Mouse (Mus musculus) kidney, postnatal 36 days (tissue): Measurements from ENCODE around the gene Rai14.
A peak's percentile ranks its signal among the peaks of the same experiment; 100 is the strongest.

Source experiments
- DNase-seq, 2 experiments: peaks; one replicate each; pipeline ENCODE4 v3.0.0; 2021 to 2022; ENCODE audit warnings: mixed read lengths in 2 of 2

Gene Rai14

DNA sequence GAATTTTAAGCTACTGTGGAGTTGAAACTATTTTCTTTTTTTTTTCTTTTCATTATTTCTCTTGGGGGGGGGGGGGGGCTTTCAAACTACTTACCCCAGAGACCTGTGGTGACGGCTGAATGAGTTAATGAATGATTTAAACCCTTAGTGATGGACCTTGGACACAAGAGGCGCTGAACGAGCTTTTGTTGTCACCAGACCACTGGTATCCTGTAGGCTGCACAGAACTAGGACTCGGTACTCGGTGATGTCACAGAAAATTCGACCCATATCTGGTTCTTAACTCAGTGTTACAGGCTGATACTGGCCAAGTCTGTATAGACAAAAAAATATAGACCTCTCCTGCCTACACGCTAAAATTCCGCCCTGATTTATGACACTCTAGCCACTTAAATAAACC lies 69.3 kb downstream of the Rai14 start:
- DNase-seq, result peak in 1 of 2 experiments; percentile 56

GRCm38 (mm10) chr15:10643819-10644218 lies 70.6 kb downstream of the Rai14 start:
- no peak for DNase-seq

DNA sequence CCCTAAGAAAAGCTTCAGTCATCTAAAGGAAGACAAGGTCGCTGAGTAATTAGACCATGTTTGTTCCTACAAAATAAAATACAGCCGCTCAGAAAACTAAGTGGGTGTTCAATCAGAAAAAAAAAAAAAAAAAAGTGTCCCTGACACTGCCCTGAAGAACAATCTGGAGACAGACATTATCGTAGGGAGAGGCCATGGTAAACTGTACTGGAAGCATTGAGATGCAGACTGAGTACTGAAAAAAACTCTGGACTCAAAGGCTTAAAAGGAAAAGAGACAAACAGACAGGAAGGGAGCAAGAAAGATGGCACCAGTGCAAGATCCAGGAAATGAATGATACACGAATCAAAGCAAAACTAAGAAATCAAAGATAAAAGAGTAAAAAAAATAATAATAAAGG lies 71.2 kb downstream of the Rai14 start:
- no peak for DNase-seq

DNA sequence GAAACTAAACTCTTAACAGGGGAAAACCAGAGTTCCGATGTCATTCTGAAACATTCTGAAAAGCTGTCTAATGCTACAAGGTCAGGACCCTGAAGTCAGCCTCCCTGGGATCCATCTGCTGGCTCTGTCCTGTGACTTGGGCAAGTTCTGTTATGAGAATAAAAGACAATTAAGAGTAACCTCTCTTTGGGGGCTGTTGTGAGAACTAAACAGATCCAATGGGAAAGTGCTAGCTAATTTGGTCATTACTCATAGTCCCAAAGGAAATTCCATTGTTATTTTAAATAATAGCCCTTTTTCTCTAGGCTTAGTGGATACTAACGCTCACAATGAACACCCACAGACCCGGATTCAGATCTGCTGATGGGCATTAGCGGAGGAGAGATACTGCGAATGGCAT lies 72.0 kb downstream of the Rai14 start:
- no peak for DNase-seq

- no peak for DNase-seq
Measured at GRCm38 (mm10) chr15:10640721-10641120, 73.7 kb downstream of the Rai14 start.

DNA sequence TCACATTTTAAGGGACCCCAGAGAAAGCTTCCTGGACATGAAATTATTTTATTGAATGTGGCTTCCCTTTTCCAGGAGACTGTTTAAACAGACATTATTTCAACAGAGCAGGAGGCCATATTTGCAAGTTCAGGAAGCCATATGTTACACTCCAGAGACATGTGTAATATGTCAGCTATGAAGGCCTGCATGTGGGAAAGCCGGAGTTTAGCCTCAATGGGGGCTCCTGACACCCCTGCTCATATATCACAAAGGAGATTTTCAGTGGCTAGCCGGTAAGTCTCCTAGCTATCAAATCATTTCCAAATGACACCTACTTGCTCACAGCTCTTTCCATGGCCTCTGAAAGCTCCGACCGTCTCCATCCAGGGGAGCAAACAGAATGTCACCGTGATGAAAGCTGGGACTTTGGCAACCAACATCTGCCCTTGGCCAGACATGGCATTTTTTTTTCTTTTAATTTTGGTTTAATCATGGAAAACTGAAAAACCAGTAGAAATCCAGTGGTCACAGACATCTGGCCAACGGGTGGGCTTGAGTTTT lies 77.1 kb downstream of the Rai14 start:
- DNase-seq, result no peak

- no peak for DNase-seq
Measured at GRCm38 (mm10) chr15:10636844-10637243, 77.6 kb downstream of the Rai14 start.

DNA sequence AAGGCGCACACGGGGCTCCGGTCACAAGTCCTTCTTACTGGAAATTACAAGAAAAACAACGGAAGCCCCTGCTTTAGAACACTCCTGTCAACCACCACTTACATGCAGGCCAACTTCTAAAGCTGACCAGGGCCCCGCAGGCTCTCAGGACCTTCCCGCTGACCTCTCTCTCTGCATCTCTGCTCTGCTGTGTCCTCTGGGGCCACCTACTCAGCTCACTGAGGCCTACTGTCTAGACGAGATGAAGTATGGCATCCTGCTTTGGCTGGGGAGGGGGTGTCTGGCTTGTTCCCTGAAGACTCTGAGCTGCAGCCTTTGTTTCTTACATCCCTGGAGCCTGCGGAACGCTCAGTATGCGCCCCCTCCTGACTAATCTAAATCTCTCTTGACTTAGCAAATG lies 79.3 kb downstream of the Rai14 start:
- peak in 1 of 2 experiments; percentile 19 for DNase-seq

DNA sequence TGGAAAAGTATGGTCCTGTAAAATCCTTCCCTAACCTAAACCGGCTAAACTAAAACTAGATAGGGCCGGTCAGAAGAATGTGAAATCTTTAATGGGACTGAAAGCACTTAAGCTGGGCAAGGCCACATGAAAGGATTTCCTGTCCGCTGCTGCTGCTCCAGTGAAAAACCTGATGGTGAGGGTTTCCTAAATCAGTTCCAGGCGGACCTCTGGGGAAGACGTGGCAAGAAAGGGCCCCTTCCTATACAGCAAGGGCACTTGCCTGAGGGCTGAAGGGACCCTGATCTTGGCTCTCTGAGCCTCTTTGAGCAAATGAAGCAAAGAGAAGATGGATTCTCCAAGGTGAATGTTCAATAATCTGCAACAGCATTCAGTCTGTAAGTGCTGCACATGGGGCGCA lies 80.2 kb downstream of the Rai14 start:
- DNase-seq, result no peak

DNA sequence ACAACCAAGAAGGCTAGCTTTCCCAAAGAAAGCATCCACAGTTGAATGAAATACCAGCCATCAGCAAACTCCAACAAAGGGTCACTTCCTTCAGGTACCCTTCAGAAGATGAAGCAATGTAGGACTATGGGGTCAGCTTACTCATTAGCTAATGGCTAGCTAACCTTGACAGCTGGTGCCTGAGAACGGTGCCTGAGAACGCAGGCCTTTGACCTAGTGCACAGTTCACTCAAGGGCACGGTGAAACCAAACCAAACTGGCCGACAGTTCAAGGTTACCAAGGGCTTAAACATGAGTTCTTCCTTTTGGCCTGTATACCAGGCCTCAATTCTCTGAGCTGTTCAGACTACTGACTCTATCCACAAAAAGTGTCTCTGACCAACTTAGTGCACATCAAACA lies 81.0 kb downstream of the Rai14 start:
- DNase-seq, result peak; percentile 68 to 80

- no peak for DNase-seq
Measured at GRCm38 (mm10) chr15:10632581-10632980, 81.8 kb downstream of the Rai14 start.

DNA sequence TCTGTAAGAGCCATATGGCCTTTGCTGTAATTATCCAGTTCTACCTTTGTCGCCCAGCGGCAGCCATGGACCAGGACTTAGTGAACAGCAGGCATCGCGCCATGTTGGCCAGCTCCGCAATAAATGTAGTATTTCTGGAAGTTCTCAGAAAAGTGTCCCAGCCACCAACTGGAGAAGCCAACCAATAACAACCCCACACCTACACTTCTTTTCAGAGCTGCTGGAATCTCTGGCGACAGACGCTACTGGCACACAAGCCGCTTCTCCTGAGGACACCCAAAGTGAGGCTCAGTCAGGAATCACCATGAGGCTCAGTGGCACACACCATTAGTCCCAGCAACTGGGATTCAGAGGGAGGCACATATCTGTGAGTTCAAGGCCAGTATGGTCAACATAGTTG lies 82.4 kb downstream of the Rai14 start:
- no peak for DNase-seq

GRCm38 (mm10) chr15:10631541-10631940 lies 82.9 kb downstream of the Rai14 start:
- no peak for DNase-seq

GRCm38 (mm10) chr15:10628980-10629346 lies 85.5 kb downstream of the Rai14 start:
- no peak for DNase-seq

DNA sequence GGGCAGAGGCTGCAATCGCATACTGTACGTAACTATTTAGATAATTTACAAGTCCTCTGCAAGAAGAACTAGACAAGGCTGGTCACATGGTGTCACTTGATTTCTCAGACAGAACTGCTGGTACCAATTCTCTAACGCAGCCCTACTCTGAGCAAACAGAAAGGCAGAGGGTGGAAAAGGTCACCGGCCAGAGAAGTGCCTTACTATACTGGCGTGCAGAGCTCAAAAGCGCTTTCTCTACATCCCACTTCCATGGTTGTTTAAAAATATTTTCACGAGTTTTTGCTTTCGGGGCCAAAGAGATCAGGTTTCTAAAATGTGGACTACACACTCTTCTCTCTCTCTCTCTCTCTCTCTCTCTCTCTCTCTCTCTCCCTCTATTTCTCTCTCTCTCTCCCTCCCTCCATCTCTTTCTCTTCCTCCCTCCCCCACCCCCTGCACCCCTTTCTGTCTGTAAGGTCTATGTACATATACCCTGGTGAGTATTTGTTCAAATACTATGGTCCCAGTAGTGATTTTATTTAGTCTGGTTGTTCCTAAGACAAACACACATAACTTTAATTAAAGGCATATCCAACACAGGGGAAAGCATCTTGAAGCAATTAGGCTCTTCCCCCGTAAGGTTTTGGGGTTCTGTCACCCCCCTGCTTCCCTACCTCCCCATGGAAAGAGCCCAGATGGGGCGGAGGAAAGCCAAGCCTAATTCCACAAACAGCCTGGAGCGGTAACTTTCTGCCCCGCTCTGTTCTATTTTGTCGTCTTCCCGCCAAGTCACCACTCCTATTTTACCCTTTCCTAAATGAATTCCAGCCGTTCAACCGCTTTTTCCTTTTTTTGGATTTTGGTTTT lies 86.1 kb downstream of the Rai14 start:
- DNase-seq, result no peak

GRCm38 (mm10) chr15:10623571-10624227 lies 90.7 kb downstream of the Rai14 start:
- DNase-seq, result peak; percentile 41 to 54

- no peak for DNase-seq
Measured at GRCm38 (mm10) chr15:10621194-10621593, 93.2 kb downstream of the Rai14 start.

- no peak for DNase-seq
Measured at GRCm38 (mm10) chr15:10619678-10620077, 94.7 kb downstream of the Rai14 start.

DNA sequence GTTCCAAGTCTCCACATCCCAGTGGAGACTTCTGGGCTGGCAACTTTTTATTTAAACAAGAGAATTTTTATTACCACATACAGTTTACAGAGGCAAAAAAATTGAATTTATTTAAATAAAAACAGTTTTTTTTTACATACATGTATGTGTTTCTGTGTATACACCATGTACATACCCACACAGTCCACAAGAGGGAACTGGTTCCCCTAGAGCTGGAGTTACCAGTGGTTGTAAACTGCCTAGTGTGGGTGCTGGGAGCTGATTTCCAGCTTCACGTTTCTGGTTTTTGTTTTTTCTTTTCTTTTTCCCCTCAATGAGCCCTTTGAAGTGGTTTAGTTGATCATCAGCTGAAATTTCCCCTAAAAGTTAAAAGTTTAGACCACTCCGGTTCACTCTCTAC lies 96.1 kb downstream of the Rai14 start:
- DNase-seq, result no peak

DNA sequence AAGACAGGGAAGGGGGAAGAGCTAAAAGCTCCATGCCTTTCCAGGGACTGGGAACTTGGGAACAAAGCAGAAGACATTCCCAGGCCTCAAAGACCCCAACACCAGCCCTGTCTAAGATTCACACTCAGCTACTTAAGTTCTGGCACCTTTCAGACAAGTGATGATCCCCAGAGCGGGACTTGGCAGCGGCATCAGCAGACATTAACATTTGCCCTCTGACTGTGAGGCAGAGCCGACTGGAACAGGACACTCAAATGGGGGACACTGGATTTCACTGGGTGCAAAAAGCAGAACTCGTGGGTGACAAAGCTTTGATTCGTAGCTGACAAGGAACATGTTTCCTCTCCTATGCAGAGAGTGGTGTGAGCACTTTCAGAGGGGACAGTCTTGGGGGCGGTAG lies 98.4 kb downstream of the Rai14 start:
- DNase-seq, result peak; percentile 52 to 57

DNA sequence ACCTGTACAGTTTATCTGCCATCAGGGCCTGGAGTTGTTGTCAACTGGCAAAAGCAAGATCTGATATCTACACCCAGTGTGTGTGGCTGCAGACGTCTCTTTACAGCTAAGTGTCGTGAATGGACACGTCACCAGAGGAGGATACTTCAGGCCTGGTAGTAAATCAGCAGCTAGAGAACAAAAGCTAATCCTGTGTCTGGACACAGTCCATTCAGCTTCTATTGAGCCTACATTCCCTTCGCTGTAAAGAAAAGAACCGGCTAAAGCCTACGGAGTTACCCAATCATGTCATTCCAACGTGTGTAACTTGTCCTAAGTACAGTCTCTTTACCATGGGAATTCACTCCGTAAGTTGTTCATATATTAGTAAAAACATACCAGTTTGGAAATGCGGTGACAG lies 103.4 kb downstream of the Rai14 start:
- no peak for DNase-seq

GRCm38 (mm10) chr15:10609107-10609506 lies 105.3 kb downstream of the Rai14 start:
- no peak for DNase-seq

DNA sequence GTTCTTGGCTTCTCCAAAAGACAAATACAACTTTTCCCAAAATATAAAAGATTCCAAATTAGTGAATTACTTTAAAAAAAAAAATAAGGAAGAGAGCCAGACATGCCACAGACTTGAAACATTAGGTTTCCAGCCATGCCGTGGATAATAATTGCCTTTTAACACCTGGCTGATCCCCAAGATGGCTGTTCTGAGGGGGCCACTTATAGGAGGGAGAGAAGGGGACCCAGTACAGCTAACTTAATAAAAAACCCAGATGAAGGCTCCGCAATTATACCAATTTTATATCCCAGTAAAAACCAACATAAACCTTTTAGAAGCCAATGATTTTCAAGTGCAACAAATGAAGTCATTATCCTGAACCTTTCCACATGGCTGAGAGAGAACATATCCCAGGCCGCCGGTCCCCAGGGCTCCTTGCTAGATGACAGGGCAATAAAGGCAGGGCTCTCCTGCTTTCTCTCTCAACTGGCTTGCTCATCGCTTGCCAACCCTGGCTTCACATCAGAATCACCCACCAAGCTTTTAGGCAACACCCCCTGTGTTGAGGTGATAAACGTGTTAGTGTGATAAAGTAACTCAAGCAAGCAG lies 105.8 kb downstream of the Rai14 start:
- DNase-seq, result no peak

- no peak for DNase-seq
Measured at GRCm38 (mm10) chr15:10599413-10599812, 115.0 kb downstream of the Rai14 start.
